Mouse (Mus musculus) lung, postnatal 14 days (tissue): ENCODE measurements around the gene Pank1.

ENCODE experiments used
- DNase-seq: peaks from one replicate; pipeline ENCODE4 v3.0.0; 2021

The Pank1 gene

GRCm38 (mm10) chr19:34877898-34878602 is 1.2 kb downstream of the Pank1 start:
- DNase-seq: peak; percentile 86

GRCm38 (mm10) chr19:34876676-34877075 is 2.6 kb downstream of the Pank1 start:
- DNase-seq: no peak

GRCm38 (mm10) chr19:34869375-34869774 is 9.9 kb downstream of the Pank1 start:
- DNase-seq: no peak

- DNase-seq: no peak
Observed at GRCm38 (mm10) chr19:34868093-34868741, 11.0 kb downstream of the Pank1 start.

- no peak for DNase-seq
Observed at GRCm38 (mm10) chr19:34863737-34864136, 15.5 kb downstream of the Pank1 start.

GRCm38 (mm10) chr19:34856021-34856651 is 23.1 kb downstream of the Pank1 start:
- peak; percentile 53 for DNase-seq

- no peak for DNase-seq
Observed at GRCm38 (mm10) chr19:34851161-34851560, 28.1 kb downstream of the Pank1 start.

- no peak for DNase-seq
Observed at GRCm38 (mm10) chr19:34849426-34849825, 29.8 kb downstream of the Pank1 start.

- DNase-seq: no peak
Observed at GRCm38 (mm10) chr19:34848164-34848563, 31.1 kb downstream of the Pank1 start.

- DNase-seq: no peak
Observed at GRCm38 (mm10) chr19:34847103-34847502, 32.2 kb downstream of the Pank1 start.

GRCm38 (mm10) chr19:34846508-34847038 is 32.7 kb downstream of the Pank1 start:
- DNase-seq: no peak

- DNase-seq: no peak
Observed at GRCm38 (mm10) chr19:34846005-34846404, 33.2 kb downstream of the Pank1 start.

- no peak for DNase-seq
Observed at GRCm38 (mm10) chr19:34845331-34845730, 33.9 kb downstream of the Pank1 start.

GRCm38 (mm10) chr19:34844760-34845159 is 34.5 kb downstream of the Pank1 start:
- no peak for DNase-seq

GRCm38 (mm10) chr19:34844047-34844446 is 35.2 kb downstream of the Pank1 start:
- DNase-seq: no peak

- no peak for DNase-seq
Observed at GRCm38 (mm10) chr19:34841719-34842506, 37.3 kb downstream of the Pank1 start.

- no peak for DNase-seq
Observed at GRCm38 (mm10) chr19:34838624-34839023, 40.6 kb downstream of the Pank1 start.

GRCm38 (mm10) chr19:34831702-34832101 is 47.6 kb downstream of the Pank1 start:
- DNase-seq: no peak

- DNase-seq: no peak
Observed at GRCm38 (mm10) chr19:34827916-34828635, 51.2 kb downstream of the Pank1 start.

GRCm38 (mm10) chr19:34827444-34827843 is 51.8 kb downstream of the Pank1 start:
- no peak for DNase-seq

GRCm38 (mm10) chr19:34825946-34826655 is 53.2 kb downstream of the Pank1 start:
- peak; percentile 59 for DNase-seq
